Mouse (Mus musculus) heart, embryonic 10.5 days (tissue): ENCODE results near the gene Serpinb1c. TPM values are rescaled to one million over a fixed set of nuclear protein-coding genes. Genes with fewer than 3 reads are reported as not detected.

ENCODE experiments used
- DNase-seq: peaks from one replicate; pipeline ENCODE4 v3.0.0-alpha.2; 2017; ENCODE audit warnings: low spot score
- H3K27ac ChIP-seq: fragments of 300-500 bp; sonication (generic); 2 replicates; pipeline ENCODE4 v1.5.1; 2016; ENCODE audit warnings: mild to moderate bottlenecking
- H3K27me3 ChIP-seq: fragments of 300-500 bp; sonication (generic); 2 replicates; pipeline ENCODE4 v1.6.1; 2016; ENCODE audit warnings: mild to moderate bottlenecking; ENCODE audit not compliant: poor library complexity, insufficient read depth, severe bottlenecking
- H3K36me3 ChIP-seq: fragments of 300-500 bp; sonication (generic); 2 replicates; pipeline ENCODE4 v1.6.1; 2016; ENCODE audit warnings: mild to moderate bottlenecking, moderate library complexity
- H3K4me1 ChIP-seq: fragments of 300-500 bp; sonication (generic); 2 replicates; pipeline ENCODE4 v1.6.1; 2016; ENCODE audit warnings: mild to moderate bottlenecking
- H3K4me3 ChIP-seq: fragments of 300-500 bp; sonication (generic); 2 replicates; pipeline ENCODE4 v1.5.1; 2016; ENCODE audit warnings: mild to moderate bottlenecking, moderate library complexity
- H3K9me3 ChIP-seq: fragments of 300-500 bp; sonication (generic); 2 replicates; pipeline ENCODE4 v1.6.1; 2016; ENCODE audit warnings: mild to moderate bottlenecking, moderate library complexity
- WGBS: fragments of 180-500 bp; shearing (Covaris S2); methylation state at CpG from one replicate; pipeline ENCODE4 v1.1.7; 2016; 5-methylcytosine and 5-hydroxymethylcytosine counted together
- polyA plus RNA-seq: library from polyadenylated mRNA; unstranded; fragments of >200 nt; fragmentation: Nextera tagmentation; extraction: Ambion mirVana; gene quantifications from 2 replicates; pipeline ENCODE4 v1.2.1, GENCODE M21; 2016

The Serpinb1c gene
- polyA plus RNA-seq, 1 experiment from 2014 or later = not detected

DNA sequence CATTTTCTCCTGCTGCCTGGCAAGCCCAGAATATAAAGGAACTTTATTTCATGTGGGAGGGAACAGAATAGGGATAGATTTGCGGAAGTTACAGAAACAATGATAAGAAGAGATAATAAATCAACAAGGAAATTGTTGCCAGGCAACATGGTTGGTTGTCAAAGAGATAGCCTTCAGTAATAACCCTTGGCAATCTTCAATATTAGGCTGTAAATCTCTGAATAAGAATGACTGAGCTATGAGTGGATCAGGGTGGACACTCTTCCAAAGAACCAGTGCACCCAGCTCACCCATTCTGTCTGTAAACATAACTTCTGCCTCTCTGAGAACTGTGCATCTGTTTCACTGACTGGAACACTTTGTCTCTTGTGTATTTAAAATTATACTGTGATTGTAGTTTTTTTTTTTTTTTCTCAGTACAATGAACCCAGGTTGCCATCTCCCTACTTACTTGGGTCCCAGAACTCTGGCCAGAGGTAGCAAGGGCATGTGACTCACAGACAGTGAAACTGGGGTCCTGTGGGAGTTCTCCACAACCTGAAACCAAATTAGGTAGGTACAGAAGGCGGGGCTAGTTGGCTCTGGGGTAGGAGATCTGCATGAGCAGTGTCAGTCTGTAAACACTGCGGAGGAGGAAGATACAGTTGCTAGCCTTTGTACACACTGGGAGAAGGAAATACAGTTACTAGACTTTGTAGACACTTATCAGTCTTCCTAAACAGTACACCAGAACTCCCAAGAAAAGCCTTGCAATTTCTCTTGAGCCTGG lies 66.3 kb downstream of the Serpinb1c start:
- H3K4me3 ChIP-seq = no peak overlapping the region
- H3K27me3 ChIP-seq = no peaks in the 10 kb centered on the region
- H3K9me3 ChIP-seq = no peaks in the 10 kb centered on the region
- DNase-seq = no peak
- H3K27ac ChIP-seq = no peak overlapping the region
- H3K36me3 ChIP-seq = no peaks in the 10 kb centered on the region
- WGBS = 75% methylated on average over 3 of the region's 3 CpGs
- no peaks in the 10 kb centered on the region for H3K4me1 ChIP-seq

Other genes starting within 250 kb of the Serpinb1c start
- gene Mylk4, start 114.3 kb downstream of the Serpinb1c start, polyA plus RNA-seq = 0.07 TPM in 1 of 2 replicates, not detected in the other
- gene Wrnip1, start 96.2 kb downstream of the Serpinb1c start, polyA plus RNA-seq = 20.6 and 30.0 TPM in 2 replicates
- gene D930007J09Rik, start 95.4 kb downstream of the Serpinb1c start, polyA plus RNA-seq = not detected in 2 replicates
- 2.3 and 2.6 TPM in 2 replicates for gene Serpinb1a, start 47.0 kb downstream of the Serpinb1c start, polyA plus RNA-seq
- gene Serpinb6b, start 67.0 kb upstream of the Serpinb1c start, polyA plus RNA-seq = 11.1 and 16.2 TPM in 2 replicates
- 4.2 and 4.4 TPM in 2 replicates for gene Serpinb9, start 105.0 kb upstream of the Serpinb1c start, polyA plus RNA-seq
- 0.92 and 1.0 TPM in 2 replicates for gene Serpinb9b, start 129.2 kb upstream of the Serpinb1c start, polyA plus RNA-seq
- not detected in 2 replicates for gene Serpinb1b, start 180.4 kb upstream of the Serpinb1c start, polyA plus RNA-seq